Mouse (Mus musculus): ENCODE results near the gene Gm16440.
"Not testable (repeated sequence)": the region's sequence is repeated elsewhere in the genome, so short reads cannot be mapped to it uniquely, and the experiment has no call there.

Gene Gm16440

GRCm38 (mm10) chr14:6390219-6390618 is at the start of gene Gm16440:
TSS of gene Gm16440 (minus strand) at chr14:6390319.
- not testable (repeated sequence) for DNase-seq (ENCODE audit: low spot score)

GRCm38 (mm10) chr14:6426766-6427165 is 36.6 kb upstream of the Gm16440 start:
- DNase-seq (ENCODE audit: low spot score), result not testable (repeated sequence)

DNA sequence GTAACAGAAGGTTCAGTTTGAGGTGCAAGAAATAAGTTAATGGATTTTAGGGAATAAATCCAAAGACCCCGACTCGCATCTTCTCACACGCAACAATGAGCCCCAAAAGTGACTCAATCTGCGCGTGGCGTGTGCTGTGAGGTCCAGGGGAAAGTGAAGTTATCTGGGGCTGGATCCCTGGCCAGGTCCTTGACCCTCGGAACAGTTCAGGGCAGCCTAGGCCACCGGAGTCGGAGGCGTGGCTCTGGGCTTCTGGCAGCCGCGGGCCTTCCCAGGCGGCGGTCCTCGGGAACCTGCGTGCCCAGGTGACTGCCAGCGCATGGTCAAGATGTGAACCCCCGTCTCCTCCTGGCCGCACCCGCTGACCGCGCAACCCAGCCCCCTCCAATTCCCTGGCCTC is 36.2 kb upstream of the Gm16440 start:
- not testable (repeated sequence) for DNase-seq (ENCODE audit: low spot score)

DNA sequence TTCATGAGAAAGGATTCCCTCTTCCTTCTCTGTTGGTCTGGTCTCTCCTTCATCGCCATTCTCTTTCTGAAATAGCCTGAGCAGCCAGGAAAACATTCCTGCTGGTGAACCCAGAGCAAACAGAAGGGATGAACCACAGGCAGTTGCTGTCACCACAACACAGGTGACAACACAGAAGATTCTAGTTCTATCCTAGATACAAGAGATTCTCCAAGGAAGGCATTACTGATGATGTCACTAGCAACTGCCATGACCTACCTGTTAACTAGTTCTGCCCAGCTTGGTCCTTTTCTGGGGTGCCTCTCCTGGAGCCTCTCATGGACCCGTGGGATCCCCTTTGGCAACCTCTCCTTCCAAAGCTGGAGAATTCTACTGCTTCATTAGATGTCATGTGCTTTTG is 22.3 kb upstream of the Gm16440 start, which contains the start of gene Gm3591:
Gene Gm3591 (minus strand): TSS at position 101 of the 400 bp plus-strand sequence.
- DNase-seq (ENCODE audit: low spot score), result not testable (repeated sequence)

DNA sequence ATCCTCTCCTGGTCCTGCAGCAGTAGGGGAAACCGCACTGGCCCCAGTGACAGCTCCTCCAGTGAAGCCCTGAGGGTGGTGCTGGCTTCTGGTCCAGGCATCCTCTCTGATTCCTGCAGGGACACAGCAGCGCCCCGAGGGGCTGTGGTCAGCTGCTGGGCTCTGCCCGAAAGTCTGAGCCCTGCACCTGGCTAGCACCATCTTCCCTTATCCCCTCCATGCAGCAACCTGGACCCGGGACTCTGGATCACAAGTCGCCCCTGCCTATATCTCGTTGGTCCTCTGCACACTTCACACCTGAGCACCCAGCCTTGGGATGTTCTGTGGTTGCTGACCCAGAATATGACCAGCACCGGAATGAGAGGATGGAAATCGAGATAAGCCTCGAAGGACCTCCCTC is 46.5 kb downstream of the Gm16440 start, which contains the start of gene Gm3618:
Gene Gm3618 (minus strand): TSS at position 101 of the 400 bp plus-strand sequence.
- DNase-seq (ENCODE audit: low spot score), result not testable (repeated sequence)
